Comparison of ENCODE assay signal across 8 mouse cellular contexts in genomic region chr9:57997511-57998031, GRCm38 (mm10). TPM values are rescaled to one million over a fixed set of nuclear protein-coding genes. Genes with fewer than 3 reads are reported as not detected.
A peak's percentile ranks its signal among the peaks of the same experiment; 100 is the strongest.
DNase-seq lines count a peak whose midpoint lies in the region; ATAC-seq and TF ChIP-seq lines count a peak whose summit lies in the region.

No protein-coding gene starts in this region.

- H3K9ac ChIP-seq in heart, postnatal 0 days (replicated peaks; ENCODE audit: low read depth, low read length) = no peak overlapping the region
- no peak overlapping the region for H3K9ac ChIP-seq in heart, adult 2 months (ENCODE audit: low read depth, low read length)
- no peak overlapping the region for H3K9ac ChIP-seq in ES-E14 (ENCODE audit: insufficient read depth, low read depth, low read length, poor library complexity, severe bottlenecking)
- H3K9ac ChIP-seq in forebrain, embryonic 12.5 days = peak overlapping the region; percentile 30
- H3K9ac ChIP-seq in liver, embryonic 16.5 days (ENCODE audit: low read depth, low read length) = no peak overlapping the region

- TF ChIP-seq CTCF in heart, postnatal 0 days (IDR thresholded peaks at IDR 0.05; ENCODE audit: low read depth) = no peak
- no peak for TF ChIP-seq CTCF in heart, adult 2 months (IDR thresholded peaks at IDR 0.05)

- H3K4me2 ChIP-seq in heart, postnatal 0 days (ENCODE audit: low read depth, low read length) = peak overlapping the region; percentile 60; the same call in 1 of the 2 replicates
- peak overlapping the region; percentile 64 for H3K4me2 ChIP-seq in forebrain, embryonic 12.5 days
- peak overlapping the region; percentile 48 for H3K4me2 ChIP-seq in liver, embryonic 16.5 days (ENCODE audit: low read depth, low read length)

- in situ Hi-C loops in ES-E14 (cut with MboI; ENCODE audit: low sequenced_read_pairs in 2 of 2, unreplicated experiment in 2 of 2) = loop anchor here in 1 of 2 experiments (5.0 to 10.0 kb wide), 2 partner anchors 60 to 133 kb away; no protein-coding TSS in a partner anchor

- no peak for ATAC-seq in heart, postnatal 0 days (ENCODE audit: insufficient read depth, low read depth)
- peak; percentile 16; the same call in 1 of the 2 replicates for ATAC-seq in forebrain, embryonic 12.5 days (ENCODE audit: low FRiP score)
- ATAC-seq in liver, embryonic 16.5 days (ENCODE audit: low read depth) = no peak
- no peak for ATAC-seq in CD4-positive, CD25-positive, alpha-beta regulatory T cell, adult 4 months

- no peak for TF ChIP-seq POLR2A in heart, adult 2 months (IDR thresholded peaks at IDR 0.05; ENCODE audit: insufficient read depth, low read depth, low read length)

- no peak for TF ChIP-seq EP300 in heart, postnatal 0 days (IDR thresholded peaks at IDR 0.05; ENCODE audit: low read depth)
- TF ChIP-seq EP300 in heart, adult 2 months (IDR thresholded peaks at IDR 0.05; ENCODE audit: insufficient read depth, low read depth, low read length) = no peak

- DNase-seq in heart, postnatal 0 days (ENCODE audit: low spot score) = no peak
- DNase-seq in heart, adult 2 months = no peak
- no peak for DNase-seq in ES-E14 (ENCODE audit: low read depth, low spot score)
- no peak for DNase-seq in urinary bladder, adult 18-20 months (ENCODE audit: low spot score in 2 of 2)
- DNase-seq in gastrocnemius, postnatal 10 days = no peak

- no peaks in the 10 kb centered on the region for H3K36me3 ChIP-seq in heart, postnatal 0 days (replicated peaks; ENCODE audit: control insufficient read depth, insufficient read depth, low read length)
- no peaks in the 10 kb centered on the region for H3K36me3 ChIP-seq in heart, adult 2 months (ENCODE audit: control insufficient read depth, insufficient read depth, low read length)
- no peaks in the 10 kb centered on the region for H3K36me3 ChIP-seq in ES-E14 (ENCODE audit: control insufficient read depth, insufficient read depth, low read length, poor library complexity, severe bottlenecking)
- H3K36me3 ChIP-seq in forebrain, embryonic 12.5 days (replicated peaks) = no peaks in the 10 kb centered on the region
- H3K36me3 ChIP-seq in liver, embryonic 16.5 days (ENCODE audit: control insufficient read depth, insufficient read depth) = no peaks in the 10 kb centered on the region

- intact Hi-C loops in heart, adult 2 months (cut with DNase I) = loop anchor here (1.0 to 5.0 kb wide), 4 partner anchors 62 to 340 kb away; no protein-coding TSS in a partner anchor

- 0 out of 2 replicates have a peak, but pooled peaks cover 35% of the 10 kb centered on the region for H3K27me3 ChIP-seq in heart, postnatal 0 days (ENCODE audit: control insufficient read depth, insufficient read depth, low read length)
- peaks cover 2% of the 10 kb centered on the region; the same call in 1 of the 2 replicates for H3K27me3 ChIP-seq in heart, adult 2 months (ENCODE audit: control insufficient read depth, insufficient read depth, low read length)
- H3K27me3 ChIP-seq in forebrain, embryonic 12.5 days = peaks cover 44% of the 10 kb centered on the region
- H3K27me3 ChIP-seq in liver, embryonic 16.5 days (ENCODE audit: control insufficient read depth, insufficient read depth, low read depth, low read length) = peaks cover 15% of the 10 kb centered on the region

- no peaks in the 10 kb centered on the region for H3K4me1 ChIP-seq in heart, postnatal 0 days (ENCODE audit: control insufficient read depth, insufficient read depth)
- H3K4me1 ChIP-seq in heart, adult 2 months (ENCODE audit: control insufficient read depth, insufficient read depth, low read length) = no peaks in the 10 kb centered on the region; the same call in 1 of the 2 replicates
- H3K4me1 ChIP-seq in ES-E14 (ENCODE audit: control insufficient read depth in 2 of 2, insufficient read depth in 2 of 2, low read length in 2 of 2, poor library complexity in 1 of 2) = peaks cover 0 to 4% of the 10 kb centered on the region in 2 experiments; a peak in 1 of 4 replicates
- H3K4me1 ChIP-seq in forebrain, embryonic 12.5 days = peaks cover 18% of the 10 kb centered on the region
- peaks cover 5% of the 10 kb centered on the region for H3K4me1 ChIP-seq in liver, embryonic 16.5 days (ENCODE audit: control insufficient read depth, low read depth, low read length)

- no peak overlapping the region for H3K27ac ChIP-seq in heart, postnatal 0 days (ENCODE audit: low read depth)
- no peak overlapping the region for H3K27ac ChIP-seq in heart, adult 2 months
- H3K27ac ChIP-seq in ES-E14 (ENCODE audit: insufficient read depth, low read depth, low read length, poor library complexity, severe bottlenecking) = no peak overlapping the region
- H3K27ac ChIP-seq in forebrain, embryonic 12.5 days = no peak overlapping the region
- no peak overlapping the region for H3K27ac ChIP-seq in liver, embryonic 16.5 days (ENCODE audit: low read length)

- WGBS in heart, postnatal 0 days = 16% methylated on average over 13 of the region's 13 CpGs
- 27% methylated on average over 13 of the region's 13 CpGs for WGBS in heart, adult 2 months
- 19% methylated on average over 13 of the region's 13 CpGs for WGBS in forebrain, embryonic 12.5 days
- WGBS in liver, embryonic 16.5 days (ENCODE audit: insufficient replicate concordance) = 18% methylated on average over 13 of the region's 13 CpGs

- no peaks in the 10 kb centered on the region for H3K9me3 ChIP-seq in heart, postnatal 0 days (replicated peaks; ENCODE audit: control insufficient read depth, low read length)
- H3K9me3 ChIP-seq in ES-E14 (ENCODE audit: control insufficient read depth, insufficient read depth, low read depth, low read length) = no peaks in the 10 kb centered on the region
- no peaks in the 10 kb centered on the region for H3K9me3 ChIP-seq in forebrain, embryonic 12.5 days
- H3K9me3 ChIP-seq in liver, embryonic 16.5 days (replicated peaks; ENCODE audit: control insufficient read depth, low read length) = no peaks in the 10 kb centered on the region

- H3K4me3 ChIP-seq in heart, postnatal 0 days (ENCODE audit: low read depth, low read length) = peak overlapping the region; percentile 33
- no peak overlapping the region for H3K4me3 ChIP-seq in heart, adult 2 months
- peak overlapping the region; percentile 54 to 67 for H3K4me3 ChIP-seq in ES-E14 (ENCODE audit: insufficient read depth in 1 of 2, low read depth in 1 of 2, low read length in 2 of 2, poor library complexity in 1 of 2, severe bottlenecking in 1 of 2)
- H3K4me3 ChIP-seq in forebrain, embryonic 12.5 days (replicated peaks) = peak overlapping the region; percentile 27
- peak overlapping the region; percentile 28 for H3K4me3 ChIP-seq in liver, embryonic 16.5 days (ENCODE audit: low read depth, low read length)

- no peaks in the 10 kb centered on the region for H3K79me2 ChIP-seq in heart, adult 2 months (replicated peaks; ENCODE audit: control insufficient read depth, insufficient read depth, low read length)

TF ChIP-seq in ES-E14, 5 proteins besides CTCF, POLR2A, EP300 and RAD21:
- TF ChIP-seq ZC3H11A (IDR thresholded peaks at IDR 0.05; ENCODE audit: borderline replicate concordance, low read depth, low read length) = no peak
- no peak for TF ChIP-seq MAFK (IDR thresholded peaks at IDR 0.05; ENCODE audit: insufficient read depth, low read depth, low read length)
- no peak for TF ChIP-seq HCFC1 (IDR thresholded peaks at IDR 0.05; ENCODE audit: borderline replicate concordance, insufficient read depth, low read length)
- TF ChIP-seq ZNF384 (IDR thresholded peaks at IDR 0.05; ENCODE audit: low read depth, low read length) = no peak
- no peak for TF ChIP-seq CHD2 (IDR thresholded peaks at IDR 0.05; ENCODE audit: low read depth, low read length)

RNA-seq across cellular contexts. Expression of gene Cyp11a1, which starts 8.6 kb away (rescaled TPM):
- 1.1 and 2.3 TPM in 2 replicates for total RNA-seq in heart, postnatal 0 days (2014; rRNA removed; ENCODE audit: low replicate concordance)
- polyA plus RNA-seq in heart, postnatal 0 days (2015; fragmentation: Nextera tagmentation; extraction: Ambion mirVana) = 0.90 and 1.3 TPM in 2 replicates
- under 1 TPM in 1 of 2 experiments, not detected in 1; 0.29 TPM for total RNA-seq in heart, adult 2 months (2021)
- 0.06 and 0.29 TPM in 2 replicates for polyA plus RNA-seq in heart, adult 2 months (2012; rRNA removed)
- total RNA-seq in ES-E14 (2012; rRNA removed) = 1.7 and 3.0 TPM in 2 replicates
- polyA plus RNA-seq in forebrain, embryonic 12.5 days (2016; fragmentation: Nextera tagmentation; extraction: Ambion mirVana) = 0.19 and 0.45 TPM in 2 replicates
- 1.5 and 2.9 TPM in 2 replicates for polyA plus RNA-seq in liver, embryonic 16.5 days (2015; fragmentation: Nextera tagmentation; extraction: Ambion mirVana)
- 1 to 10 TPM; 1.2 to 1.6 TPM for total RNA-seq in gastrocnemius, postnatal 10 days (2021)
- polyA plus RNA-seq in CD4-positive, CD25-positive, alpha-beta regulatory T cell, adult 4 months (2017; shearing (Covaris generic)) = not detected

RNA-seq across cellular contexts. Expression of gene Sema7a, which starts 57.7 kb away (rescaled TPM):
- 12.4 and 16.8 TPM in 2 replicates for total RNA-seq in heart, postnatal 0 days (2014; rRNA removed; ENCODE audit: low replicate concordance)
- polyA plus RNA-seq in heart, postnatal 0 days (2015; fragmentation: Nextera tagmentation; extraction: Ambion mirVana) = 0.63 and 1.2 TPM in 2 replicates
- 10 to 100 TPM; 26.7 to 31.1 TPM for total RNA-seq in heart, adult 2 months (2021)
- polyA plus RNA-seq in heart, adult 2 months (2012; rRNA removed) = 29.0 and 31.3 TPM in 2 replicates
- total RNA-seq in ES-E14 (2012; rRNA removed) = 7.5 and 9.2 TPM in 2 replicates
- 0.43 and 1.4 TPM in 2 replicates for polyA plus RNA-seq in forebrain, embryonic 12.5 days (2016; fragmentation: Nextera tagmentation; extraction: Ambion mirVana)
- 0.04 TPM in 1 of 2 replicates, not detected in the other for polyA plus RNA-seq in liver, embryonic 16.5 days (2015; fragmentation: Nextera tagmentation; extraction: Ambion mirVana)
- 10 to 100 TPM; 15.7 to 18.5 TPM for total RNA-seq in gastrocnemius, postnatal 10 days (2021)
- polyA plus RNA-seq in CD4-positive, CD25-positive, alpha-beta regulatory T cell, adult 4 months (2017; shearing (Covaris generic)) = not detected

Comparison
In these comparisons a context has a peak if more than half of its experiments do, and no peak if none do; other contexts are left out.
1. RNA of gene Sema7a, which starts 57.7 kb away (polyA plus RNA-seq): 29.0 to 31.3 TPM in heart, adult 2 months; 0.63 to 1.2 TPM in heart, postnatal 0 days, 0.43 to 1.4 TPM in forebrain, embryonic 12.5 days, not detected in CD4-positive, CD25-positive, alpha-beta regulatory T cell, adult 4 months and 0.04 TPM in liver, embryonic 16.5 days; every median in the first group is over 10 times any median in the second.
2. Peak in every context shown above with its lines, with median percentiles within 50 percentile points of each other: H3K4me2 ChIP-seq.